Mouse (Mus musculus): ENCODE measurements around the gene Rnf151.
"Not testable (repeated sequence)": the region's sequence is repeated elsewhere in the genome, so short reads cannot be mapped to it uniquely, and the experiment has no call there.

Rnf151 gene

GRCm38 (mm10) chr17:24732233-24732935 lies 14.5 kb upstream of the Rnf151 start:
- DNase-seq = no peak

GRCm38 (mm10) chr17:24730787-24731186 lies 12.9 kb upstream of the Rnf151 start:
- no peak for DNase-seq

GRCm38 (mm10) chr17:24729067-24729466 lies 11.2 kb upstream of the Rnf151 start:
- DNase-seq = no peak

GRCm38 (mm10) chr17:24728184-24728583 lies 10.3 kb upstream of the Rnf151 start:
- no peak for DNase-seq

DNA sequence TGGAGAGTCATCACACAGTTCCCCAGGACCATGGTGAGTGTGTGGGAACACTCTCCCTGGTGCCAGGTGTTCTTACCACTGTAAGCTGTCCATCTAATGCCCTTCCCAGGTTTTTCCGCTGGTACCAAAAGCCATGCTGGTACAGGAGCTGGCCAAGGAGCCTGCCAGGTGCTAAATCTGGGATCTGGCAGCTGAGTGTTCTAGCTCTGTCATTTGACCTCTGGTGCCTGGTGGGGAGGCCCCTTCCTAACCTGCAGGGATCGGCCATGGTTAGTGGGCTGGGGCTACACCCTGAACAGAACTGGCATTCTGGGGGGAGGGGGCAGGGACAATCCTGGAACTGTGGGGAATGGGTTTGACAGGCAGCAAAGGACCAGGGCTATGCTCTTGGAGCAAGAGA lies 9.8 kb upstream of the Rnf151 start, which contains the start of gene Rpl3l:
TSS of gene Rpl3l (plus strand) at position 203 of the 400 bp plus-strand sequence.
- DNase-seq = no peak

- no peak for DNase-seq
Measured at GRCm38 (mm10) chr17:24725637-24726390, 8.0 kb upstream of the Rnf151 start.

- DNase-seq = peak; percentile 95
Measured at GRCm38 (mm10) chr17:24724184-24724583, 6.3 kb upstream of the Rnf151 start, which contains the start of gene Ndufb10. Gene Ndufb10 (minus strand): TSS chr17:24724478.

DNA sequence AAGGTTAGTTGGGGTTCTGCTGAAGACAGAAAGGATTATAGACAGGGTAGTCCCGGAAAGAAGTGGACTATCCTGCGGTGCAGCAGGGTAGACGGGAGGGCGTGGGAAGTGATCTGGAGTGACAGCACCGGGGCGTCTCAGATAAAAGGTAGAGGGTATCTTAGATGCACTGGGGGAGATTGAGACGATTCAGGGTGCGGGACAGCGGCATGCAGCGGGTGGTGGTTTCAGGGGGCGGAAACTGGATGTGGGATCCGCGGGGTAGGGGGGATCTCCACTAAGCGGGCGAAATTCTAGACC lies 6.0 kb upstream of the Rnf151 start:
- DNase-seq = no peak

DNA sequence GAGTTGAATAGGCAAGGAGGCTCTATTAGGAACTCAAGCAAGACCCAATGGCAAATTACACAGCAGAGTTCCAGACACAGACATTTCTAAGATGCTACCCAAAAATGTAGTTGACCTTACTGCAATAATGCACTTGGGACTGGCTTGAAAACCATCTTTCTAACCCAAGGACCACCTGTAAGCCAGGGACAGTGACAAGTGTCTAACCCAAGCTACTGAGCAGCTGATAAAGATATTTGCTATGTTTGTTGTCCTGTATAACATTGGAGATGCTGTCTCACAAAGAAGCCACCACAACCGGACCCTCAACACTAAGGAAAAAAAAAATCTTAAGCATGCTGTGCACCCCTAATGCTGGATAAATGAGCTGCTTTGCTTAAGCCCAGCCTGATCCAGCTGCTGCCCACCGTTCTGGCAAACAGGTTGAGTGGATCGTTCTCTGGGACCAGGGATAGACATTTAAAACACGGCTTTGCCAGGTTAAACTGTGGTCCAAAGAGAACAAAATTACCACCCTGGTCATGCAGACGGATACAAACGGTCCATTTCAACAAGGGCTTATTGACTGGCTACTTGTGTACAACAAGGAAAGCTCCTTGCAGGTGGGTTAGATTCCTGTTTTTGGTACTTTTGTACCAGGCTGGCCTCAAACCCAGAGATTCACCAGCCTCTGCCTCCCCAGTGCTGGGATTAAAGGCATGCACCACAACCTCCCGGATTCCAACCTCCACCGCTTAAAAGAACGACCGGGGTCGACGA lies 5.4 kb upstream of the Rnf151 start:
- no peak for DNase-seq

- no peak for DNase-seq
Measured at GRCm38 (mm10) chr17:24722220-24722924, 4.5 kb upstream of the Rnf151 start.

- not testable (repeated sequence) for DNase-seq
Measured at GRCm38 (mm10) chr17:24721383-24721955, 3.6 kb upstream of the Rnf151 start.

- DNase-seq = not testable (repeated sequence)
Measured at GRCm38 (mm10) chr17:24720616-24721015, 2.8 kb upstream of the Rnf151 start.

DNA sequence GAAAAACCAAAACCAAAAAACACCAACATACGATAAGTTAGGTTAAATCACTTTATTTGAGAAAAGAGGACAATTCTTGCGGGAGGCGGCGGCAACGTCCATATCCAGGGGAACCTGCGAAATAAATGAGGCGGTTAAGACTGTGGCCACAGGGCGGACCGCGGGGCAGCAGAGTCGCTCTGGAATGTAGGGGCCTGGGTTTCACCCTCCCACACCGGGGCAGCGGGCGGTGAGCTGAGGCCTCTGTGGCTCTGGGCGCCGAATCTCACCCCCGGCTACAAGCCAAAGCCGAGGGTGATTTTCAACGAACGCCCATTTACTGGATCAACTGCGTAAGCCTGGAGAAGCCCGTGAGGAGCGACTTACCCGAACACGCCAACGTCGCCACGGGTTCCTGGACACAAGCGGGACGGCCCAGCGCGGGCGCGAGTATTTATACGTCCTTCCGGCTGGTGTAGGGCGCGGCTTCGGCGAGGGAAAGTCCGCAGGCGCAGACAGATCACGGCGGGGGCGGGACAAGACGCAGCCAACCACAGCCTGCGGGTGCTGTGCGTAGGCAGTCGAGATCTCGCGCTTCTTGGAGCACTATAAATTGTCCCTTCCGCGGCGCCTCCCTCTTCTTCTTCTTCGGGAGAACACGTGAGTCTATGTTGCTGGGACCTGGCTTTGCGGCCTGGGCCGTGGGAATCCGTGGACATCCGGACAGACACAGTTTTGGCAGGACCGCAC lies 1.8 kb upstream of the Rnf151 start:
- peak; percentile 99 for DNase-seq

- not testable (repeated sequence) for DNase-seq
Measured at GRCm38 (mm10) chr17:24718938-24719337, 1.1 kb upstream of the Rnf151 start.

DNA sequence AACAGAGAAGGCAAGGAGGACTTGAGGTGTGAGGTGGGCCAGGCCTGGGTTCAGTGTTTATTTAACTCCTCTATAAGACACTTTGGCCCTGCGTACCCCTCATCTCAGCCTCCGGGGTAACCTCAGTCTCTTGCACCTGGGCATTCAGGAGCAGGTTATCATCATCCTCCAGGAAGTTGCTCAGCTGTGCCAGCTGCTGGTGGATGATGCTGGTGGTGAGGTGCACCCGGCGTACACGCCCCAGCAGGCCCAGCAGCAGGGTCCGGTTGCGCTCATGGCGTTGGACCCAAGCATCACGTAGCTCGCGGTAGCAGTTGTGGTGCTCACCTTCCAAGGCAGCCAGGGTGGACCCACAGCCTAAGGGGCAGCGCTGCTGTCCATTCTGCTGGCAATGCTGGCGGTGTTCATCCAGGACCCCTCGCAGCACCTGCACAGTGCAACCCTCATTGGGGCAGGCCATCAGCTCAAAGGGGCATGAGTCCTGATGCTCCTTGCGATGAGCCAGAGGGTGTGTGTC lies 1.6 kb downstream of the Rnf151 start:
- DNase-seq = no peak

DNA sequence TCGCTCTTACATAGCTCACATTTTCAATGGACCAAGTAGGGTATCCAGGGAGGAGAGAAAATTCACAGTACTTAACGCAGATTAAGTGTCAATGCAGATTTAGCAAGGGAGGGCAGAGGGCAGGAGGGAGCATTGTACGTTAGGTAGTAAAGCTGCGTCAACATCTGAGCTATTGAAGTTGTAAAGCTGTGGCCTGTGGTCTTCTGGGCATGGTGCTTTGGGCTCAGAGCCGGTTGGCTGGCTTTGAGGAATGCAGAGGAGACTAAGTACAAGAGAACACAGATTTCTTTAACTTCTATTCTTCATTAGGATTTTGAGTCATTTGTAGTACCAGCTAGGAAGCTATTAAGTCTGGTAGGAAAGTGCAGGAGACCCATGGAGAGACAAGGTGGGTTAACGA lies 2.3 kb downstream of the Rnf151 start:
- no peak for DNase-seq

DNA sequence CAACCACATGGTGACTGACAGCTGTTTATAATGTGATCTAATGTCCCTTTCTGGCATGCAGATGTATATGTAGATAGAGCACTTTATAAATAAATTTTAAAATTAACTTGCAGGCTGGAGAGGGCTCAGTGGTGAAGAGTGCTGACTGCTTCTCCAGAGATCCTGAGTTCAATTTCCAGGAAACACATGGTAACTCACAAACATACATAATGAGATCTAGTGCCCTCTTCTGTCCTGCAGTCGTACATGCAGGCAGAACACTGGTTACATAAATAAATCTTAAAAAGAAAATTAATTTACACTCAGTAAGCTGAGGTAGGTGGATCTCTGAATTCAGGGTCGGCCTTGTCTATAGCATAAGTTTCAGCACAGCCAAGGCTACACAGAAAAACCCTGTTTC lies 9.2 kb downstream of the Rnf151 start:
- DNase-seq = no peak

GRCm38 (mm10) chr17:24707801-24708425 lies 9.9 kb downstream of the Rnf151 start:
- no peak for DNase-seq

DNA sequence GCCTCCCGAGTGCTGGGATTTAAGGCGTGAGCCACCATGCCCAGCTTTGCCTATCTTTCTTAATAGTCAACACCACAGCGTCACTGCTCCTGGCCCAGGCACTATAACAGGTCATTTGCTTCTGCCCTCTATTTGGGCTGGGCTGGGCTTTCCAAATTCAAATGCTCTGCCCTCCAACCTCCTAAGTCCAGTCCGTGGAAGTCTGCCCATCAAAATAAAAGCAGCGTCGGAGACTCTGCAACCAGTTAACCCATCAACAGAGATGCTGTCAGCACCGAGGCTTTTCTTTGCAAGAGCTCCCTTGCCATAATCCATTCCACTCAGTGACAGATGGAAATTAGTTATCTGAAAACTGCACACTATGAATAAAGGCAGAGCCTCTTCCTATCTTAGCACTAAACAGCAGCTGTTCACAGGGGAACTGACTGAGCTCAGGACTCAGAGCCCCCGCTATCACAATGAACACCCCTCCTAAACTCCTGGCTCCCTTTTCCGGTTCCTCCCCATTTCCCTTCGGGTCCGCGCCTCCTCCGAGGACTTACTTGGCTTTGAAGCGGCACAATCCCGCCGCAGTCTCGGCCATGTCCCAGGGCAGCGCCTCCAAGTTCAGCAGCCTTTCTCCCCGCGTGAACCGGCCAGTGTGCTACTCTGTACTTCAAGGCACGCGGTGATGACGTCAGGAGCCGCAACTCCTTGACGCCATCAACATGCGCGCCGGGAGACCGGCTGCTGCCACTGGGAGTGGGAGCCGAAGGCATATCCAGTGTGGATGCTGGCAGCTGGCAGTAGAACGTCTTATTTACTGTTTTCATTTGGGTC lies 10.7 kb downstream of the Rnf151 start, which contains the start of gene Tbl3:
TSS of gene Tbl3 (minus strand) at position 679 of the 819 bp plus-strand sequence.
- peak; percentile 94 for DNase-seq

DNA sequence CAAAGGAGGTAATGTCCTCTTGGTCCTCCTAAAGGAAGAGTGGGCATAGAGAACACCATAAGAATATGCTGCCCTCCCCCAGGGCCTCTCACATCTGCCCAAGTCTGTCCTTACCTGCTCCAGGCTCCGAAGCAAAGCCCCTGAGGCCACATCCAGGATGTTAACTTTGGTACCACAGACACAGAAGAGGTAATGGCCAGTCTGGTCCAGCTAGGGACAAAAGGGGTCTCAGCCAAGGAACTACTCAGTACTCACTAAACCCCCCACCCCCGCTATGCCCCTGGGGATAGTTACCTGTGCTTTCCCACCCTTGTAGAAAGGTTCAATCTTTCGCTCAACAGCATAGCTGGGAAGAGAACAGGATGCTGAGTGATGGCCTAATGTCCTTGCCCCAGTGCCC lies 12.0 kb downstream of the Rnf151 start:
- peak; percentile 1 for DNase-seq
